Mouse (Mus musculus) mouse trophoblast stem cell (cell line): Measurements from ENCODE around the gene Pten.

Experiments used
- in situ Hi-C, 2 experiments: fragments of 300-500 bp; cut with MseI, MboI; formaldehyde crosslinking; loops; 2 replicates in 1 of 2; 3 replicates in 1 of 2; pipeline ENCODE4 v1.15.1; 2025

Gene Pten

GRCm38 (mm10) chr19:32756900-32757725 lies at the start of gene Pten:
Gene Pten, plus strand, starts transcription at chr19:32757497.
- in situ Hi-C loops = no loop called here

- in situ Hi-C loops = no loop called here
These were observed 48.3 kb upstream of the Pten start for GRCm38 (mm10) chr19:32708996-32709395.

GRCm38 (mm10) chr19:32710288-32710687 lies 47.0 kb upstream of the Pten start:
- in situ Hi-C loops = loop anchor here in 1 of 2 experiments (5.0 kb wide), 1 partner anchor 517 kb away; no protein-coding TSS in a partner anchor

GRCm38 (mm10) chr19:32711761-32712541 lies 45.3 kb upstream of the Pten start:
- in situ Hi-C loops = loop anchor here in 1 of 2 experiments (5.0 kb wide), 1 partner anchor 515 kb away; no protein-coding TSS in a partner anchor

DNA sequence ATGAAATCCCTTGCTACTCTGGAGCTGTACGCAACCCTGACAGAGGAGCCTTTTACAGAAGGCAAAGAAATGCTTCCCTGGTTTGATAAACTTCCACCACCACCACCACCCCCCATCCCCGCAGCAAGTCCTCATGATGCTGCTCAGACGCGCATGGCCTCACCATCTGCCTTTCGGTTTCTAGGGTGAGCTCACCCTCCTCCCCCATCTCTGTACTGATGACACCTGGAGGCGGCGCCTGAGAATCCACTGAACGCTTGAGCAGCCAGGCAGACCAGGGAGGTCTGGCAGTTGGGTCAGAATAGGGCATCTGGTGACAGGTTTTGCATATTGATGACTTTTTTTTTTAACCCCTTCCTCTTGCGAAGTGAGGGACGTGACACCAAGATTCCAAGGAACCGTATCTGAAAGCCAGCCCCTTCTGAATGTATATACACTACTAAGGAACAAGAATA lies 44.7 kb upstream of the Pten start:
- in situ Hi-C loops = loop anchor here in 1 of 2 experiments (5.0 kb wide), 1 partner anchor 515 kb away; no protein-coding TSS in a partner anchor

DNA sequence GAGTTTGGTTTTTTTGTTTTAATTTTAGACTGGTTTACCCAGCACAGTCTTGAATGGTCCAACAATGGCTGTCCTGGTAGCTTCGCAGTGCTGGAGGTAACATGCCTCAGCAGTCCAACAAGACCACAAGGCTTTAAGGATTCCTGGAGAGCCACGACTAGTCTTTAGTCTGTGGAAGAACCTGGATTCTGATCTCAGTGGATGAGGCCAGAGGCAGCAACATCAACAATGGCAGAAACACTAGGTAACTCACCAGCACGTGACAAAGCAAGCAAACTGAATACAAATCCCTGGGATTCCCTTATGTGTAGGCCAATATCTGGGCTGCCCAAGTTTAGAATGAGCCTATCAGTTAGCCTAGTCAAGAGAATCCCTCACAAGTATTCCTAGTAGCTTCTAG lies 43.8 kb upstream of the Pten start:
- in situ Hi-C loops = loop anchor here in 1 of 2 experiments (5.0 kb wide), 1 partner anchor 514 kb away; no protein-coding TSS in a partner anchor

DNA sequence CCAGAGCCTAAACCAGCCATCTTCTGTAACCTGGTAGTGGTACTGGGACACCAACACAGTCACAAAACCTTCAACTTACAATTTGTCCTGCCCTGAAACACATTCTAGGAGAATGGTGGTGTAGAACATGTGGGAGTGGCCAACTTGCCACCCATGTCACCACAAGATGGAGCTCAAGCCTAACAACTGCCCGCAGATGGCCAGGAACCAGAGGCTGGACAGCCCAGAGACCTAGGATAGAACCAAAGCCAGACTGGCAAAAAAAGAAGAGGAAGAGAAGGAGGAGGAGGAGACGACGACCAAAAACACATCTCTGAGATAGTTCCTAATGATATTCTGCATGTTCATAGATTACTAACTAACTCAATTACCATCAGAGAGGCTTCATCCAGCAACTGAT lies 42.1 kb upstream of the Pten start:
- in situ Hi-C loops = no loop called here

DNA sequence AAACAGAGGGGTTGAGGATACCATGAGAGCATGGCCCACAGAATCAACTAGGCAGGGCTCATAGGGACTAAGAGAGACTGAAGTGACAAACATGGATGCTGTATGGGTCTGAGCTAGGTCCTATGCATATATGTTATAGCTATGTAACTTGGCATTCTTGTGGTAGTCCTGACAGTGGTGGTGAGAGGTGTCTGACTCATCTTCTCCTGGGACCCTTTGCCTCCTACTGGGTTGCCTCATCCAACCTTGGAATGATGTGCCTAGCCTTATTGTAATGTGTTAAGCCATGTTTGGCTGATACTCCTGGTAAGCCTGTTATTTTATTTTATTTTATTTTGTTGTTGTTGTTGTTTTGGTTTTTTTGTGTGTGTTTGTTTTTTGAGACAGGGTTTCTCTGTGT lies 41.6 kb upstream of the Pten start:
- in situ Hi-C loops = no loop called here

GRCm38 (mm10) chr19:32717590-32717989 lies 39.7 kb upstream of the Pten start:
- in situ Hi-C loops = no loop called here

DNA sequence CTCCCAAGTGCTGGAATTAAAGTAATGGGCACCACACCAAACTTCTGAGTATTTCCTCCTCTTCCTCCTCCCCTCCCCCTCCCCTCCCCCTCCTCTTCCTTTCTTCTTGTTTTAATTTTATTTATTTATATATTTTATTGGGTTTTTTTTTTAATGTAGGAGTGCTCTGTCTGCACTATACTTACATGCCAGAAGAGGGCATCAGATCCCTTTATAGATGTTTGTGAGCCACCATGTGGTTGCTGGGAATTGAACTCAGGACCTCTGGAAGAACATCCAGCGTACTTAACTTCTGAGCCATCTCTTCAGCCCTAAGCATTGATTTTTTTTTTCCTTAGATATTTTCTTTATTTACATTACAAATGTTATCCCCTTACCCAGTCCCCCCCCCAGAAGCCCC lies 37.0 kb upstream of the Pten start:
- in situ Hi-C loops = loop anchor here in 1 of 2 experiments (10.0 kb wide), 1 partner anchor 504 kb away; no protein-coding TSS in a partner anchor

DNA sequence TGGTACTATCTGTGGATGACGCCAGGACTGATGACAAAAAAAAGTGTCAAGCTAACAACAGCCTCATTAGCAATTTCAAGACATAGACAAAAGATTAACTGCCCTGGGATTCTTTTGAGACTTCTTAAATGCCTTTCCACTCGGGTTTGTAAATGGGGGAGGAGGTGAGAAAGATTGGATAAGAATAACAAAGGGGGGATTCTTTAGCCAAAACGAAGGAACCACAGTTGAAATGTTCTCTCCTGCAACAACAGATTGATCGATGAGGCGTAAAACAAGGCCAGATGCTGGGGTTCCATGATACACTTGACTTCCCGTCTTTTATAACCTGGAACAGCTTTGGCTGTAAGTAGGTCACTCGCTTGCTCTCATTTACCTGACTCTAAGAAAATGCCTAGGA lies 33.5 kb upstream of the Pten start:
- in situ Hi-C loops = loop anchor here in 1 of 2 experiments (10.0 kb wide), 1 partner anchor 501 kb away; no protein-coding TSS in a partner anchor

DNA sequence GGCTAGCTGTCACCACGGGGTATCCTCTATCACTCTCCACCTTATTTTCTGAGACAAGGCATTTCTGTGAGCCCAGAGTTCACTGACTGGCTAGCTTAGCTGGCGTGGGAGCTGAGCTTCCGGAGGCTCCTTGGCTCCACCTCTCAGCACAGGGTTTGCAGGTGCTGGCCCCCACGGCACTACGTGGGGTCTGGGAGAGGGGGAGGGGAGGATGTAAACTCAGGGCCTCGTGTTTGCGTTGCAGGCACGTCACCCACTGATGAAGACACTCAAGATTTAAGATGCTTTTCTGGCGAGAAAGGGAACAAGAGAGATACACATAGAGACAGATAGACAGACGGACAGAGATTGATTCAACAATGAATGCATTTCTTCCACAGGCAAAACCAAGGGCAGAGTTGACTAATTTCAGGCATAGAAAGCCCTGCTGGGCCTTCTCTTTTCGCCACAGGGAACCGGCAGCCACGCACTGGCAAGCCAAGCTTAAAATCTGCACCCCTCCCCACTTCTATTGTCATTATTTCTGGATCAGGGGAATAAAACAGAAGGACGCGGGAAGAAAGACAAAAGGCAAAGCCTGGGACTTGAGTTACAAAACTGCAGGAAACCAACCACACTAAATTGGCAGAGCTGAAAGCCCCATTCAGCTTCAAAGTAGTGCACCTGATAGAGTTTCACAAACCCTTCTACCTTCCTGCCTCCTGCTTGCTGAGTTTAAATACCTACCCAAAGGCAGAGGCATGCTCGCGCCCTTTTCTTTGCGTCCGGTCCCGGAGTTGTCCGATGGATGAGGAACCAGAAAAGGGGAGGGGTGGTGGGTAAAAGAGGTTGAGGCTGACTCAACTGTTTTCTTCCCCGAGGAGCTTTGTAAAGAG lies 30.6 kb upstream of the Pten start:
- in situ Hi-C loops = loop anchor here in 1 of 2 experiments (10.0 to 25.0 kb wide), 2 partner anchors 498 to 636 kb away; no protein-coding TSS in a partner anchor

DNA sequence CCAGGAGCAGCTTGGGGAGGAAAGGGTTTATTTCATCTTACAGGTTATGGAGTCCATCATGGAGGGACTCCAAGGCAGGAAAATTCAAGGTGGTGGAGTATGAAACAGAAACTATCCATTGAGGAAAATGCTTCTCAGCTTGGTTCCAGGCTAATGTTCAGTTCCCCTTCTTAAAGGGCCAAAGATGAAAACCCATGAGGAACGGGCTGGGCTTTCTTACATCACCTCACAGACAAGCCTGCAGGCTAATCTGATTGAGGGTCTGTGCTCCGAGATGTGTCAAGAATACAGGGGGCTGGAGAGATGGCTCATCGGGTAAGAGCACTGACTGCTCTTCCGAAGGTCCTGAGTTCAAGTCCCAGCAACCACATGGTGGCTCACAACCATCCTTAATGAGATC lies 27.5 kb upstream of the Pten start:
- in situ Hi-C loops = loop anchor here in 1 of 2 experiments (10.0 to 25.0 kb wide), 2 partner anchors 495 to 633 kb away; no protein-coding TSS in a partner anchor

GRCm38 (mm10) chr19:32732922-32733321 lies 24.4 kb upstream of the Pten start:
- in situ Hi-C loops = loop anchor here in 1 of 2 experiments (25.0 kb wide), 1 partner anchor 629 kb away; no protein-coding TSS in a partner anchor

DNA sequence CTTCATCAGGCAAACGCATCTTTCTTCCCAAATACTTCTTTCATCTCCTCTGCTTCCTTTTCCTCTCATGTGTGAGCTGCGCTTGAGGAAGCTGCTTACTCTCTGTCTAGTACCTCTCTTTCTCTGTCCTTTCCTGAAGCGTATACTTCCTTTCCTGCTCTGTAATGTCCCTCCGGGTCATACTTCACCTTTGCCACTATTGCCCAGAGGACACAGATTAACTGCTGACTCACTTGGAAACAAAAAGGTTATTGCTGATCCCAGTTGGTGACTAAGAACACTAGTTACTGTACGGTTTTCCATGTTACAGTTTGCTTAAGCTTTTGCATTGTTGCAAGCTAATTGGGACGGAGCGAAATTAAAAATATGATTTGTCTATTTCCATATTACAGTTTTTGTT lies 19.5 kb upstream of the Pten start:
- in situ Hi-C loops = loop anchor here in 1 of 2 experiments (25.0 kb wide), 1 partner anchor 624 kb away; no protein-coding TSS in a partner anchor

DNA sequence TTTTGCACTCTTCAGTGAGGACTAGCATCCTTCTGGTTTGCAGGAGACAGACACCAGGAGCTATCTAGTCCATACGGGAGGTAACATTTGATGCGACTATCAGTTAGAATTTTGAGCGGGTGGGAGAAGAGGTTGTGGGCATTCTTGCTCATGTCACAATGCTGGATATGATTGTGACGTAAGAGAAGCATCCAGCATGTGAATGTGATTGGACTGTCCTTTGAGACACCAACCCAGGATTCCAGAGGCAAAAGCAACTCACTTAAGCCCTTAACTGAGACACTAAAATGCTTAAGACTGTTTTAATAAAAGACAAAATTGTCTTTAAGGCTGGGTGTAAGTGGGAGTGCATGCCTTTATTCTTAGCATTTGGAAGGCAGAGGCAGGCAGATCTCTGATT lies 17.6 kb upstream of the Pten start, which contains the start of gene Atad1:
TSS of gene Atad1 (minus strand) at position 101 of the 400 bp plus-strand sequence.
- in situ Hi-C loops = loop anchor here in 1 of 2 experiments (25.0 kb wide), 1 partner anchor 623 kb away; no protein-coding TSS in a partner anchor

GRCm38 (mm10) chr19:32740641-32741345 lies 16.5 kb upstream of the Pten start:
- in situ Hi-C loops = loop anchor here in 1 of 2 experiments (25.0 kb wide), 1 partner anchor 622 kb away; no protein-coding TSS in a partner anchor

DNA sequence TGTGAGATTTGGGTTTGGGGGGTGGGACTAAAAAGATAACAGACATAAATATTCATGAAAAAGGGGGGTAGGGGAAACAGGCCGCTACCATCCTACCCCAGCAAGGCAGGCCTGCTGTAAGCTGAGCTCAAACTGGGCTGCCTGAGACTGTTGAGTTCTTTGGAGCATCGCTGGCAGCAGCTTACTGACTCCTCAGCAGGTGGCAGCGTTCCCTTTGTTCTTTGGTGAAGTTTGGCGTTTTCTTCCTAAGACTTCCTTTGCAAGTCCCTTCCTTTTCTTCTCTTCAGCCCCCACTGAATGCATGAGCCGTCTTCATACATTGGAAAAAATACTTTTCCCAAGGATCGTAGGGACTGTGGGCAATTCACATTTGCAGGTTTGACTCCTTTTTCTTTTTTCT lies 7.9 kb upstream of the Pten start:
- in situ Hi-C loops = loop anchor here in 1 of 2 experiments (25.0 kb wide), 1 partner anchor 613 kb away; no protein-coding TSS in a partner anchor

GRCm38 (mm10) chr19:32752357-32752756 lies 4.9 kb upstream of the Pten start:
- in situ Hi-C loops = no loop called here

DNA sequence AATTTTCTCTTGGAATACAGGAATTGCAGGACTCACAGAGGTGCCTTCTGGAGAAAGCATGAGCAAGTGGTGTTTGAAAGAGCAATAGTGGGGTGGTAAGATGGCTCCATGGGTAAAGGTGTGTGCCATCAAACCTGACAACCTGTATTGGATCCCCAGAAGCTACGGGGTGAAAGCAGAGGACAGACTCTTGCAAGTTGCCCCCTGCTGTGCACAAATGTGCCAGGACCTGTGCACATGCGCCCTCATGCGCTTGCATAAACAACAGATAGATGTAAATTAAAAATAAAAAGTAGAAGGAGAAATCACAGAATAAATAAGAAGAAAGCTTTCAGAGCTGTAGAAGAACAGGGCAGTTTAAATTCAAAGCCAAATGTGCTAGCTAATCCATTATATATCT lies 3.9 kb upstream of the Pten start:
- in situ Hi-C loops = no loop called here
